Mouse (Mus musculus): Measurements from ENCODE around the gene Slc7a8. TPM values are rescaled to one million over a fixed set of nuclear protein-coding genes. Genes with fewer than 3 reads are reported as not detected.

Gene Slc7a8
- polyA plus RNA-seq, 1 experiment from 2014 or later, result 5.6 TPM

- Histone ChIP-seq H3K27ac (ENCODE audit: low read depth, low read length) (no peak overlapping the region), H3K4me2 (no peak overlapping the region), H3K4me1 (ENCODE audit: control insufficient read depth, insufficient read depth, low read length) (peaks cover 20% of the 10 kb centered on the region), H3K4me3 (ENCODE audit: low read depth, low read length) (no peak overlapping the region), H3K27me3 (ENCODE audit: control insufficient read depth, insufficient read depth, low read length) (no peaks in the 10 kb centered on the region), H3K9ac (ENCODE audit: low read depth, low read length) (no peak overlapping the region), H3K36me3 (ENCODE audit: control insufficient read depth, insufficient read depth, low read length) (no peaks in the 10 kb centered on the region), H3K9me3 (replicated peaks; ENCODE audit: control insufficient read depth, low read length) (no peaks in the 10 kb centered on the region)
- WGBS (ENCODE audit: insufficient replicate concordance), result 81% methylated on average over 6 of the region's 6 CpGs
- no peak for ATAC-seq (replicated peaks; ENCODE audit: insufficient number of reproducible peaks, low FRiP score, low TSS enrichment)
Observed at GRCm38 (mm10) chr14:54741721-54742120, 40.0 kb downstream of the Slc7a8 start.

GRCm38 (mm10) chr14:54737634-54738033 lies 44.1 kb downstream of the Slc7a8 start:
- peaks cover 14% of the 10 kb centered on the region for H3K4me1 ChIP-seq (ENCODE audit: control insufficient read depth, insufficient read depth, low read length)
- no peak overlapping the region for H3K27ac ChIP-seq (ENCODE audit: low read depth, low read length)
- WGBS (ENCODE audit: insufficient replicate concordance), result 79% methylated on average over 10 of the region's 10 CpGs

DNA sequence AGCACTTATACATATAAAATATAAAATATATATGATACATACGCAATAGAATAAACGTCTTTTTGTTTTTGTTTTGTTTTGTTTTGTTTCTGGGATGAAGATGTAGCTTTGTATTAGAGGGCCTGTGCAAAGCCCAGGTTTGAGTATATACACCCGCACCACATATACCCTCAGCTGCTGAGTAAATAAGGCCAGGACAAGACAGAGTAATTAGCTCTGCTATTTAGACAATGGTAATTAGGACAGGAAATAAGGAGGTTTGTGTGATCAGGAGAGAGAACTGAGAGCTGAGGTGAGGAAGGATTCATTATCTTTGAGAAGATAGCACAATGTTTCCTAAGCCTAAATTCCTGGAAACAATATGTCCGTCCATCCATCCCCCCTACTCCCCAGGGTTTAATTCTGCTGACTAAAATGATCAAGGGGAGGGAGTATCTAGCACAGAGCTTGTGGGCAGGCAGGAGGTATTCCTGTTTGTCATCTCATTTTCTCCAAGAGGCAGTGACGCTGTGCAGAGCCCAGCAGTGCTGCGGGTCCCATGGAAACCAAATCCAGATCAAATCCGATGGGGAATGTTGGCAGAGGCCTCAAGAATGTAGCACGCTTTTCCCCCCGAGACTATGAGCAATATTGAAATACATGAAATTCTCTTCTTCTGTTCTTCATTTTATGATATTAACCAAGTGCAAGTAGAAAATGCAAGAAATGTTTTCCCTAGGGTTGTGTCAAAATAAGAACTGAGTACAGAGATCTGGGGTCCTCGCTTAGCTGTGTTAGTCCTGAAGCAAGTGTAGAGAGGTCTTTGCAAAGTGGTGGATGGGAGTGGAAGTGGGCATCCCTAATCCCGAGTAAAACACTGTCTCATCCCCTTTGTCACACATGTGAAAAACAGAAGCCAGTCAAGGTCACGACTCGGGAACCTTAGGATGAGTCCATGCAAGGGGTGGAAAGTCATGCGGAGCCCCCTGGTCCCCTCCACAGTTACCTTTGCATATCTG lies 44.9 kb downstream of the Slc7a8 start:
- Histone ChIP-seq H3K27ac (ENCODE audit: low read depth, low read length) (no peak overlapping the region), H3K36me3 (ENCODE audit: control insufficient read depth, insufficient read depth, low read length) (no peaks in the 10 kb centered on the region), H3K4me1 (ENCODE audit: control insufficient read depth, insufficient read depth, low read length) (peaks cover 7% of the 10 kb centered on the region), H3K9ac (ENCODE audit: low read depth, low read length) (no peak overlapping the region), H3K4me3 (ENCODE audit: low read depth, low read length) (no peak overlapping the region), H3K27me3 (ENCODE audit: control insufficient read depth, insufficient read depth, low read length) (no peaks in the 10 kb centered on the region), H3K4me2 (no peak overlapping the region), H3K9me3 (replicated peaks; ENCODE audit: control insufficient read depth, low read length) (no peaks in the 10 kb centered on the region)
- no peak for ATAC-seq (replicated peaks; ENCODE audit: insufficient number of reproducible peaks, low FRiP score, low TSS enrichment)
- 46% methylated on average over 14 of the region's 14 CpGs for WGBS (ENCODE audit: insufficient replicate concordance)

More at GRCm38 (mm10) chr14:54737634-54738033, 44.1 kb downstream of the Slc7a8 start:
- no peak for ATAC-seq (replicated peaks; ENCODE audit: insufficient number of reproducible peaks, low FRiP score, low TSS enrichment)
- H3K4me3 ChIP-seq (ENCODE audit: low read depth, low read length), result no peak overlapping the region
- no peaks in the 10 kb centered on the region for H3K27me3 ChIP-seq (ENCODE audit: control insufficient read depth, insufficient read depth, low read length)
- no peaks in the 10 kb centered on the region for H3K9me3 ChIP-seq (replicated peaks; ENCODE audit: control insufficient read depth, low read length)
- no peaks in the 10 kb centered on the region for H3K36me3 ChIP-seq (ENCODE audit: control insufficient read depth, insufficient read depth, low read length)
- H3K9ac ChIP-seq (ENCODE audit: low read depth, low read length), result no peak overlapping the region
- no peak overlapping the region for H3K4me2 ChIP-seq

DNA sequence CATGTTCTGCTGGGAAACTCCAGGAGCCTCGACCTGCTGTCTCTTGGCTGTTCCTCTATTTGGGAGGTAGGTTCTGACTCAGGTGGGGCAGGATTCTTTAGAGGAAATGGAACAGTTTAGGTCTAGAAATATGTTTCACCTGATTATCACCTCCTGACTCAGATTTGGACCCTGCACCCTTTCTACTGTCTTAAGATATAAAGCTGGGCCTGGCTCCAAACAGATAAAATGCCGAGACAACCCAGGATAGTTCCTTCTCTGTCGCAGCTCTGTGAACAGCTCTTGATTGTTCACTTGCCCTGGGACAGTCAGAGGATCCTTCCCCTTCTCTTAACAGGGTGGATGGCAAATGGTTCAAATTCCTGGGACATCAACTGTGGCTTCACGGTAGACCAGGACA lies 46.5 kb downstream of the Slc7a8 start:
- no peak for ATAC-seq (replicated peaks; ENCODE audit: insufficient number of reproducible peaks, low FRiP score, low TSS enrichment)
- 36% methylated on average over 4 of the region's 4 CpGs for WGBS (ENCODE audit: insufficient replicate concordance)
- Histone ChIP-seq H3K36me3 (ENCODE audit: control insufficient read depth, insufficient read depth, low read length) (no peaks in the 10 kb centered on the region), H3K9ac (ENCODE audit: low read depth, low read length) (no peak overlapping the region), H3K27ac (ENCODE audit: low read depth, low read length) (no peak overlapping the region), H3K4me1 (ENCODE audit: control insufficient read depth, insufficient read depth, low read length) (peaks cover 7% of the 10 kb centered on the region), H3K4me2 (no peak overlapping the region), H3K4me3 (ENCODE audit: low read depth, low read length) (no peak overlapping the region), H3K27me3 (ENCODE audit: control insufficient read depth, insufficient read depth, low read length) (no peaks in the 10 kb centered on the region), H3K9me3 (replicated peaks; ENCODE audit: control insufficient read depth, low read length) (no peaks in the 10 kb centered on the region)

DNA sequence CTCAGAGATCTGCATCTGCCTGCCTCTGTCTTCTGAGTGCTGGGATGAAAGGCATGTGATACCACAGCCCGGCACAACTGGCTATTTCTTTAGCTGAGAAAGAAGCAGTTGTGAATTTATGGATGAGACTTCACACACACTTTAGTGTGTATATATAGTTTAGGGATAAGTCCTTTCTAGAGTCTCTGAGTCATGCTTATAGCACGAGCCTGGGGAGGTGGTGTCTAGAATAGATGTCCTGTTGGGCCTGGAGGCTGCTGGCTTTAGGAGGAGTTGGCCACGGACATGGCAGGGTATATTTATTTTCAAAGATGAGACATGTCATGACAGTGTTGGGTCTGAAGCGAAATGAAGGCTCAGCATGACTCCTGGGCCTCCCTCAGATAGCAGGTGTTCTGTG lies 47.7 kb downstream of the Slc7a8 start:
- 67% methylated on average over 4 of the region's 4 CpGs for WGBS (ENCODE audit: insufficient replicate concordance)
- no peak for ATAC-seq (replicated peaks; ENCODE audit: insufficient number of reproducible peaks, low FRiP score, low TSS enrichment)
- Histone ChIP-seq H3K4me1 (ENCODE audit: control insufficient read depth, insufficient read depth, low read length) (peaks cover 7% of the 10 kb centered on the region), H3K27me3 (ENCODE audit: control insufficient read depth, insufficient read depth, low read length) (no peaks in the 10 kb centered on the region), H3K36me3 (ENCODE audit: control insufficient read depth, insufficient read depth, low read length) (no peaks in the 10 kb centered on the region), H3K27ac (ENCODE audit: low read depth, low read length) (no peak overlapping the region), H3K4me2 (no peak overlapping the region), H3K9me3 (replicated peaks; ENCODE audit: control insufficient read depth, low read length) (no peaks in the 10 kb centered on the region), H3K4me3 (ENCODE audit: low read depth, low read length) (no peak overlapping the region), H3K9ac (ENCODE audit: low read depth, low read length) (no peak overlapping the region)

DNA sequence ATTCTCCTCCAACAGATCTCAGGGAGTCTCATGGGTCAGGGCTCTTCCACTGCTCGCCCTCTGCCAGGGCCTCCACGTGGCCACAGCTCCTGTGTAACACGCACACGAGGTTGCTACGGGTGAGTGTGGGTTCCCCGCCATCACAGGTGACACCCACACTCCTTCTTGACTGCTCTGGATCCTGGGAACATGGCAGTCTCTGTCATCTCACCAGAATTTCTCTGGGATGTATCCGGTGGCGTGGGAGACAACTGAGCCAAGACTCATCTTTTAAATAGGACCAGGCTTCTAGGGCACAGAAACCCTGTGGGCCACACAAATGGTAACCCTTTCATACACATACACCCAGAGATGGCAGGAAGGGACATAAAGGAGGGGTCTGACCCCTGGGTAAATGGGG lies 49.5 kb downstream of the Slc7a8 start:
- H3K27ac ChIP-seq (ENCODE audit: low read depth, low read length), result no peak overlapping the region

GRCm38 (mm10) chr14:54730305-54730704 lies 51.4 kb downstream of the Slc7a8 start:
- 84% methylated on average over 6 of the region's 6 CpGs for WGBS (ENCODE audit: insufficient replicate concordance)
- H3K27ac ChIP-seq (ENCODE audit: low read depth, low read length), result no peak overlapping the region
- no peak overlapping the region for H3K9ac ChIP-seq (ENCODE audit: low read depth, low read length)
- no peaks in the 10 kb centered on the region for H3K4me1 ChIP-seq (ENCODE audit: control insufficient read depth, insufficient read depth, low read length)
- H3K4me2 ChIP-seq, result no peak overlapping the region
- no peaks in the 10 kb centered on the region for H3K9me3 ChIP-seq (replicated peaks; ENCODE audit: control insufficient read depth, low read length)
- no peaks in the 10 kb centered on the region for H3K27me3 ChIP-seq (ENCODE audit: control insufficient read depth, insufficient read depth, low read length)
- no peak for ATAC-seq (replicated peaks; ENCODE audit: insufficient number of reproducible peaks, low FRiP score, low TSS enrichment)
- no peak overlapping the region for H3K4me3 ChIP-seq (ENCODE audit: low read depth, low read length)
- H3K36me3 ChIP-seq (ENCODE audit: control insufficient read depth, insufficient read depth, low read length), result no peaks in the 10 kb centered on the region

More for the DNA sequence above, 49.5 kb downstream of the Slc7a8 start:
- Histone ChIP-seq H3K4me3 (ENCODE audit: low read depth, low read length) (no peak overlapping the region), H3K9me3 (replicated peaks; ENCODE audit: control insufficient read depth, low read length) (no peaks in the 10 kb centered on the region), H3K36me3 (ENCODE audit: control insufficient read depth, insufficient read depth, low read length) (no peaks in the 10 kb centered on the region), H3K9ac (ENCODE audit: low read depth, low read length) (no peak overlapping the region), H3K4me1 (ENCODE audit: control insufficient read depth, insufficient read depth, low read length) (peaks cover 7% of the 10 kb centered on the region), H3K27me3 (ENCODE audit: control insufficient read depth, insufficient read depth, low read length) (no peaks in the 10 kb centered on the region), H3K4me2 (no peak overlapping the region)
- ATAC-seq (replicated peaks; ENCODE audit: insufficient number of reproducible peaks, low FRiP score, low TSS enrichment), result no peak
- WGBS (ENCODE audit: insufficient replicate concordance), result 78% methylated on average over 8 of the region's 8 CpGs

GRCm38 (mm10) chr14:54728823-54729653 lies 52.7 kb downstream of the Slc7a8 start:
- Histone ChIP-seq H3K27me3 (ENCODE audit: control insufficient read depth, insufficient read depth, low read length) (no peaks in the 10 kb centered on the region), H3K9ac (ENCODE audit: low read depth, low read length) (no peak overlapping the region), H3K4me1 (ENCODE audit: control insufficient read depth, insufficient read depth, low read length) (no peaks in the 10 kb centered on the region), H3K36me3 (ENCODE audit: control insufficient read depth, insufficient read depth, low read length) (no peaks in the 10 kb centered on the region), H3K4me2 (no peak overlapping the region), H3K4me3 (ENCODE audit: low read depth, low read length) (no peak overlapping the region), H3K27ac (ENCODE audit: low read depth, low read length) (no peak overlapping the region), H3K9me3 (replicated peaks; ENCODE audit: control insufficient read depth, low read length) (no peaks in the 10 kb centered on the region)
- WGBS (ENCODE audit: insufficient replicate concordance), result 71% methylated on average over 13 of the region's 13 CpGs
- no peak for ATAC-seq (replicated peaks; ENCODE audit: insufficient number of reproducible peaks, low FRiP score, low TSS enrichment)

All from heart, embryonic 11.5 days (tissue).